Mouse (Mus musculus) megakaryocyte, embryonic 14.5 days (primary cell): ENCODE results near the gene Coro2a.

ENCODE experiments used
- FLI1 ChIP-seq: IDR thresholded peaks from 2 replicates; pipeline ENCODE4 v1.6.1; 2012; ENCODE audit warnings: low read length, inconsistent platforms, mixed read lengths
- GATA1 ChIP-seq: IDR thresholded peaks from 3 replicates; pipeline ENCODE4 v1.6.1; 2012; ENCODE audit warnings: mixed read lengths, low read length, inconsistent platforms, borderline replicate concordance

DNA sequence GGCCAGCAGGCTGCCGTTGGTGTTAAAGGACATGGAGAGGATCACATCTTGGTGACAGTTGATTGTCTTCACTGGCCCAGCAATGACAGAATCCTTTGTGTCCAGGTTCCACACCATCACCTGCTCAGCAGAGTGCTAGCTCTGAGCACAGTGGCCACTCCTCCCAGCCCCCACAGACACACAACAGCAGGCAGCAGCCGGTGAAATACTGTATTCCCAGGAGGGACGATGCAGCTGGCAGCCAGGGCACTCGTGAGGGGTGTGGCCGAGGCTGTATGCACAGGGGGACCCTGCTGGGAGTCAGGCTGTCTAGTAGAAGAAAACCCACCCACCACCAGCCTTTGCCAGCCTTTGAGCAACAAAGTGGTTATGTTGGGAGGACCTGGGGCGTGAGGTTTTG is 55.3 kb downstream of the Coro2a start:
- no peak for TF ChIP-seq GATA1
- no peak for TF ChIP-seq FLI1
